Mouse (Mus musculus) A20 (cell line): ENCODE data around the gene Mrpl45.
"Not testable (repeated sequence)": the region's sequence is repeated elsewhere in the genome, so short reads cannot be mapped to it uniquely, and the experiment has no call there.

ENCODE experiments used
- DNase-seq: peaks from one replicate; pipeline ENCODE4 v3.0.0-alpha.2; 2011; ENCODE audit warnings: low read depth, low spot score

Gene Mrpl45

GRCm38 (mm10) chr11:97296542-97296941, 19.0 kb upstream of the Mrpl45 start:
- no peak for DNase-seq

- no peak for DNase-seq
Observed at GRCm38 (mm10) chr11:97299939-97300338, 15.6 kb upstream of the Mrpl45 start.

- no peak for DNase-seq
Observed at GRCm38 (mm10) chr11:97301406-97301805, 14.1 kb upstream of the Mrpl45 start.

GRCm38 (mm10) chr11:97302231-97302781, 13.2 kb upstream of the Mrpl45 start:
- no peak for DNase-seq

GRCm38 (mm10) chr11:97304631-97305030, 10.9 kb upstream of the Mrpl45 start:
- DNase-seq = no peak

GRCm38 (mm10) chr11:97307294-97308069, 8.0 kb upstream of the Mrpl45 start:
- DNase-seq = no peak

GRCm38 (mm10) chr11:97308806-97309450, 6.6 kb upstream of the Mrpl45 start:
- DNase-seq = no peak

- DNase-seq = no peak
Observed at GRCm38 (mm10) chr11:97309451-97309836, 6.1 kb upstream of the Mrpl45 start.

- DNase-seq = peak; percentile 22
Observed at GRCm38 (mm10) chr11:97309911-97310571, 5.5 kb upstream of the Mrpl45 start.

- no peak for DNase-seq
Observed at GRCm38 (mm10) chr11:97310895-97311631, 4.5 kb upstream of the Mrpl45 start.

GRCm38 (mm10) chr11:97312871-97313270, 2.6 kb upstream of the Mrpl45 start:
- not testable (repeated sequence) for DNase-seq

GRCm38 (mm10) chr11:97314110-97314509, 1.4 kb upstream of the Mrpl45 start:
- peak; percentile 69 for DNase-seq

- peak; percentile 53 for DNase-seq
Observed at GRCm38 (mm10) chr11:97314751-97315503, 589 bp upstream of the Mrpl45 start.

- peak; percentile 11 for DNase-seq
Observed at GRCm38 (mm10) chr11:97321197-97321596, 5.7 kb downstream of the Mrpl45 start.

GRCm38 (mm10) chr11:97321894-97322600, 6.5 kb downstream of the Mrpl45 start:
- DNase-seq = peak; percentile 16

- DNase-seq = peak; percentile 44
Observed at GRCm38 (mm10) chr11:97325224-97325623, 9.7 kb downstream of the Mrpl45 start.

- peak; percentile 65 for DNase-seq
Observed at GRCm38 (mm10) chr11:97328148-97328547, 12.6 kb downstream of the Mrpl45 start.

GRCm38 (mm10) chr11:97330315-97330714, 14.8 kb downstream of the Mrpl45 start:
- peak; percentile 28 for DNase-seq

GRCm38 (mm10) chr11:97331231-97332190, 16.0 kb downstream of the Mrpl45 start:
- DNase-seq = no peak
